Mouse (Mus musculus): ENCODE data around the gene Adgrd1. TPM values are rescaled to one million over a fixed set of nuclear protein-coding genes. Genes with fewer than 3 reads are reported as not detected.

Adgrd1 gene
- total RNA-seq, 1 experiment from 2014 or later: 1.6 TPM

Other genes with a start within 250 kb of the Adgrd1 start
- 5.9 and 7.5 TPM in 2 replicates for gene Rimbp2, start 143.3 kb upstream of the Adgrd1 start, total RNA-seq (2021)
- gene Stx2, start 88.2 kb upstream of the Adgrd1 start, total RNA-seq (2021): 34.1 and 43.9 TPM in 2 replicates
- 194 and 222 TPM in 2 replicates for gene Ran, start 76.7 kb upstream of the Adgrd1 start, total RNA-seq (2021)